Comparison of ENCODE assay signal across 9 mouse cellular contexts in the genomic region with DNA sequence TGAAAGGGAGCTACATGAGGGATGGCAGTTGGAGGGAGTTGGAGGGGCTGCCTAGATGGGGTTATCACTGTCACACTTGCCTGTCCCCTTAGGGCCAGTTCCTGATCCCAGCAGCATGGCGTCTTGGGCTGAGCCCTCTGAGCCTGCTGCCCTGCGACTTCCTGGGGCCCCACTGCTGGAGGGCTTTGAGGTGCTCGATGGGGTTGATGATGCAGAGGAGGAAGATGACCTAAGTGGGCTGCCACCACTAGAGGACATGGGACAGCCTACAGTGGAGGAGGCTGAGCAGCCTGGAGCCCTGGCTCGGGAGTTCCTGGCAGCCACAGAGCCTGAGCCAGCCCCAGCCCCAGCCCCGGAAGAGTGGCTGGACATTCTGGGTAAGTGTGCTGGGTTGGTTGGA. TPM values are rescaled to one million over a fixed set of nuclear protein-coding genes. Genes with fewer than 3 reads are reported as not detected.
DNase-seq lines count a peak whose midpoint lies in the region; ATAC-seq and TF ChIP-seq lines count a peak whose summit lies in the region.
"Had no signal": no experiment of that assay in that cellular context is flagged by ENCODE, and none has a peak within 500 bp of the region (broad histone marks: within the 10 kb centered on the region; RNA-seq: fewer than 3 reads in every experiment).

No protein-coding gene starts in this region.

- DNase-seq in forebrain, embryonic 10.5 days (ENCODE audit: extremely low spot score, low spot score), result no peak
- DNase-seq in forebrain, embryonic 11.5 days (ENCODE audit: low spot score), result no peak
- DNase-seq in lung, embryonic 14.5 days, result no peak
- no peak for DNase-seq in lung, postnatal 36 days
- DNase-seq in limb, embryonic 10.5 days (ENCODE audit: low spot score), result no peak
- no peak for DNase-seq in adrenal gland, adult (ENCODE audit: inconsistent age in 2 of 2, low spot score in 1 of 2)
- no peak for DNase-seq in frontal cortex, postnatal 10 days (ENCODE audit: low spot score in 2 of 2)

- no peaks in the 10 kb centered on the region for H3K27me3 ChIP-seq in forebrain, embryonic 10.5 days (ENCODE audit: poor library complexity, severe bottlenecking)
- no peaks in the 10 kb centered on the region for H3K27me3 ChIP-seq in forebrain, embryonic 11.5 days (ENCODE audit: control insufficient read depth, insufficient read depth, low read length)
- H3K27me3 ChIP-seq in lung, embryonic 14.5 days (ENCODE audit: insufficient read depth, low read length), result no peaks in the 10 kb centered on the region
- H3K27me3 ChIP-seq in limb, embryonic 10.5 days (ENCODE audit: low read depth, poor library complexity, severe bottlenecking), result no peaks in the 10 kb centered on the region
- H3K27me3 ChIP-seq in small intestine, adult 2 months (ENCODE audit: control insufficient read depth, insufficient read depth, low read length), result no peaks in the 10 kb centered on the region

- 85% methylated on average over 5 of the region's 5 CpGs for WGBS in forebrain, embryonic 10.5 days
- 86% methylated on average over 5 of the region's 5 CpGs for WGBS in forebrain, embryonic 11.5 days
- WGBS in lung, embryonic 14.5 days, result 74% methylated on average over 5 of the region's 5 CpGs
- 86% methylated on average over 5 of the region's 5 CpGs for WGBS in limb, embryonic 10.5 days
- WGBS in small intestine, adult 2 months, result 62% methylated on average over 5 of the region's 5 CpGs

- ATAC-seq in forebrain, embryonic 11.5 days (replicated peaks; ENCODE audit: low FRiP score), result no peak
- ATAC-seq in lung, embryonic 14.5 days (ENCODE audit: insufficient read depth), result no peak
- ATAC-seq: inflammation-experienced regulatory T-cells, adult 6 months had no signal

- H3K36me3 ChIP-seq in forebrain, embryonic 10.5 days (replicated peaks), result peaks cover 51% of the 10 kb centered on the region
- peaks cover 4% of the 10 kb centered on the region; the same call in 1 of the 2 replicates for H3K36me3 ChIP-seq in forebrain, embryonic 11.5 days (ENCODE audit: control insufficient read depth, insufficient read depth, low read length)
- H3K36me3 ChIP-seq in lung, embryonic 14.5 days (ENCODE audit: insufficient read depth), result peaks cover 46% of the 10 kb centered on the region
- peaks cover 52% of the 10 kb centered on the region for H3K36me3 ChIP-seq in limb, embryonic 10.5 days
- peaks cover 35% of the 10 kb centered on the region for H3K36me3 ChIP-seq in small intestine, adult 2 months (ENCODE audit: control insufficient read depth, insufficient read depth, low read length)

- peak overlapping the region; percentile 11; the same call in 1 of the 2 replicates for H3K4me3 ChIP-seq in forebrain, embryonic 10.5 days
- H3K4me3 ChIP-seq in forebrain, embryonic 11.5 days (ENCODE audit: low read depth, low read length), result no peak overlapping the region
- H3K4me3 ChIP-seq in lung, embryonic 14.5 days (ENCODE audit: low read depth, low read length), result no peak overlapping the region
- H3K4me3 ChIP-seq in limb, embryonic 10.5 days, result peak overlapping the region; percentile 9; the same call in 1 of the 2 replicates
- 0 out of 2 replicates have a peak overlapping the region, but pooled peaks have one; percentile 3 for H3K4me3 ChIP-seq in small intestine, adult 2 months (ENCODE audit: low read depth, low read length)

- H3K27ac ChIP-seq in forebrain, embryonic 10.5 days, result no peak overlapping the region
- no peak overlapping the region for H3K27ac ChIP-seq in forebrain, embryonic 11.5 days (ENCODE audit: low read depth, low read length)
- no peak overlapping the region for H3K27ac ChIP-seq in lung, embryonic 14.5 days (ENCODE audit: low read depth)
- H3K27ac ChIP-seq in limb, embryonic 10.5 days, result no peak overlapping the region
- H3K27ac ChIP-seq in small intestine, adult 2 months (ENCODE audit: insufficient read depth, low read depth, low read length), result peak overlapping the region; percentile 83

- TF ChIP-seq POLR2A in small intestine, adult 2 months (IDR thresholded peaks at IDR 0.05; ENCODE audit: low read depth, low read length), result no peak

- no peak overlapping the region for H3K4me2 ChIP-seq in forebrain, embryonic 11.5 days (ENCODE audit: low read depth, low read length, severe bottlenecking)
- H3K4me2 ChIP-seq in lung, embryonic 14.5 days, result peak overlapping the region; percentile 10; the same call in 1 of the 2 replicates

- no peak overlapping the region for H3K9ac ChIP-seq in forebrain, embryonic 11.5 days (ENCODE audit: low read length)
- H3K9ac ChIP-seq in lung, embryonic 14.5 days, result no peak overlapping the region; the same call in 1 of the 2 replicates

- no peaks in the 10 kb centered on the region for H3K9me3 ChIP-seq in forebrain, embryonic 10.5 days
- H3K9me3 ChIP-seq in forebrain, embryonic 11.5 days (ENCODE audit: control insufficient read depth, low read length), result no peaks in the 10 kb centered on the region
- no peaks in the 10 kb centered on the region for H3K9me3 ChIP-seq in lung, embryonic 14.5 days (ENCODE audit: low read depth, low read length)
- no peaks in the 10 kb centered on the region for H3K9me3 ChIP-seq in limb, embryonic 10.5 days (replicated peaks)

- H3K4me1 ChIP-seq in forebrain, embryonic 10.5 days, result peaks cover 28% of the 10 kb centered on the region
- H3K4me1 ChIP-seq in forebrain, embryonic 11.5 days (replicated peaks; ENCODE audit: control insufficient read depth, insufficient read depth, low read length), result 0 out of 2 replicates have a peak, but pooled peaks cover 7% of the 10 kb centered on the region
- H3K4me1 ChIP-seq in lung, embryonic 14.5 days (ENCODE audit: insufficient read depth), result peaks cover 3% of the 10 kb centered on the region; the same call in 1 of the 2 replicates
- H3K4me1 ChIP-seq in limb, embryonic 10.5 days, result peaks cover 23% of the 10 kb centered on the region
- peaks cover 13% of the 10 kb centered on the region for H3K4me1 ChIP-seq in small intestine, adult 2 months (ENCODE audit: control insufficient read depth, insufficient read depth, insufficient read length, low read length)

- no peak for TF ChIP-seq CTCF in lung, embryonic 14.5 days (IDR thresholded peaks at IDR 0.05; ENCODE audit: low read depth)
- no peak for TF ChIP-seq CTCF in small intestine, adult 2 months (IDR thresholded peaks at IDR 0.05; ENCODE audit: extremely low read depth, insufficient read length, insufficient replicate concordance, low read depth, low read length)

RNA-seq across cellular contexts. Expression of a gene that starts 1.5 kb away (rescaled TPM):
- polyA plus RNA-seq in forebrain, embryonic 10.5 days (2016; fragmentation: Nextera tagmentation; extraction: Ambion mirVana), result 52.6 and 57.2 TPM in 2 replicates
- polyA plus RNA-seq in forebrain, embryonic 11.5 days (2014; fragmentation: Nextera tagmentation; extraction: Ambion mirVana), result 56.0 and 59.9 TPM in 2 replicates
- 56.3 and 59.0 TPM in 2 replicates for polyA plus RNA-seq in lung, embryonic 14.5 days (2014; fragmentation: Nextera tagmentation; extraction: Ambion mirVana)
- 45.4 and 46.6 TPM in 2 replicates for polyA plus RNA-seq in limb, embryonic 10.5 days (2016; fragmentation: Nextera tagmentation; extraction: Ambion mirVana)
- 34.3 and 64.4 TPM in 2 replicates for polyA plus RNA-seq in small intestine, adult 2 months (2012; rRNA removed)

RNA-seq across cellular contexts. Expression of a gene that starts 1.8 kb away (rescaled TPM):
- polyA plus RNA-seq in forebrain, embryonic 10.5 days (2016; fragmentation: Nextera tagmentation; extraction: Ambion mirVana), result 295 and 303 TPM in 2 replicates
- polyA plus RNA-seq in forebrain, embryonic 11.5 days (2014; fragmentation: Nextera tagmentation; extraction: Ambion mirVana), result 268 and 290 TPM in 2 replicates
- polyA plus RNA-seq in lung, embryonic 14.5 days (2014; fragmentation: Nextera tagmentation; extraction: Ambion mirVana), result 239 and 245 TPM in 2 replicates
- 297 and 310 TPM in 2 replicates for polyA plus RNA-seq in limb, embryonic 10.5 days (2016; fragmentation: Nextera tagmentation; extraction: Ambion mirVana)
- 300 and 623 TPM in 2 replicates for polyA plus RNA-seq in small intestine, adult 2 months (2012; rRNA removed)

RNA-seq across cellular contexts. Expression of a gene that starts 10.0 kb away (rescaled TPM):
- 20.8 and 22.7 TPM in 2 replicates for polyA plus RNA-seq in forebrain, embryonic 10.5 days (2016; fragmentation: Nextera tagmentation; extraction: Ambion mirVana)
- 21.8 and 22.2 TPM in 2 replicates for polyA plus RNA-seq in forebrain, embryonic 11.5 days (2014; fragmentation: Nextera tagmentation; extraction: Ambion mirVana)
- polyA plus RNA-seq in lung, embryonic 14.5 days (2014; fragmentation: Nextera tagmentation; extraction: Ambion mirVana), result 18.5 and 20.0 TPM in 2 replicates
- 20.9 and 26.1 TPM in 2 replicates for polyA plus RNA-seq in limb, embryonic 10.5 days (2016; fragmentation: Nextera tagmentation; extraction: Ambion mirVana)
- polyA plus RNA-seq in small intestine, adult 2 months (2012; rRNA removed), result 20.5 and 45.6 TPM in 2 replicates

RNA-seq across cellular contexts. Expression of a gene that starts 18.7 kb away (rescaled TPM):
- polyA plus RNA-seq in forebrain, embryonic 10.5 days (2016; fragmentation: Nextera tagmentation; extraction: Ambion mirVana), result 879 and 899 TPM in 2 replicates
- polyA plus RNA-seq in forebrain, embryonic 11.5 days (2014; fragmentation: Nextera tagmentation; extraction: Ambion mirVana), result 715 TPM in 2 replicates
- 964 and 1,036 TPM in 2 replicates for polyA plus RNA-seq in lung, embryonic 14.5 days (2014; fragmentation: Nextera tagmentation; extraction: Ambion mirVana)
- 877 and 996 TPM in 2 replicates for polyA plus RNA-seq in limb, embryonic 10.5 days (2016; fragmentation: Nextera tagmentation; extraction: Ambion mirVana)
- 606 and 770 TPM in 2 replicates for polyA plus RNA-seq in small intestine, adult 2 months (2012; rRNA removed)

RNA-seq across cellular contexts. Expression of a gene that starts 22.7 kb away (rescaled TPM):
- 126 and 136 TPM in 2 replicates for polyA plus RNA-seq in forebrain, embryonic 10.5 days (2016; fragmentation: Nextera tagmentation; extraction: Ambion mirVana)
- 113 and 123 TPM in 2 replicates for polyA plus RNA-seq in forebrain, embryonic 11.5 days (2014; fragmentation: Nextera tagmentation; extraction: Ambion mirVana)
- 113 and 126 TPM in 2 replicates for polyA plus RNA-seq in lung, embryonic 14.5 days (2014; fragmentation: Nextera tagmentation; extraction: Ambion mirVana)
- 126 and 143 TPM in 2 replicates for polyA plus RNA-seq in limb, embryonic 10.5 days (2016; fragmentation: Nextera tagmentation; extraction: Ambion mirVana)
- polyA plus RNA-seq in small intestine, adult 2 months (2012; rRNA removed), result 137 and 244 TPM in 2 replicates

Comparison
In these comparisons a context has a peak if more than half of its experiments do, and no peak if none do; other contexts are left out.
1. H3K4me3 ChIP-seq: peak in forebrain, embryonic 10.5 days (single experiment), limb, embryonic 10.5 days (single experiment) and small intestine, adult 2 months (single experiment); none in forebrain, embryonic 11.5 days (single experiment) and lung, embryonic 14.5 days (single experiment).